Mouse (Mus musculus): ENCODE measurements around the gene Pigb.

The Pigb gene

GRCm38 (mm10) chr9:73045204-73045603 lies 5.0 kb upstream of the Pigb start:
- DNase-seq, result no peak

DNA sequence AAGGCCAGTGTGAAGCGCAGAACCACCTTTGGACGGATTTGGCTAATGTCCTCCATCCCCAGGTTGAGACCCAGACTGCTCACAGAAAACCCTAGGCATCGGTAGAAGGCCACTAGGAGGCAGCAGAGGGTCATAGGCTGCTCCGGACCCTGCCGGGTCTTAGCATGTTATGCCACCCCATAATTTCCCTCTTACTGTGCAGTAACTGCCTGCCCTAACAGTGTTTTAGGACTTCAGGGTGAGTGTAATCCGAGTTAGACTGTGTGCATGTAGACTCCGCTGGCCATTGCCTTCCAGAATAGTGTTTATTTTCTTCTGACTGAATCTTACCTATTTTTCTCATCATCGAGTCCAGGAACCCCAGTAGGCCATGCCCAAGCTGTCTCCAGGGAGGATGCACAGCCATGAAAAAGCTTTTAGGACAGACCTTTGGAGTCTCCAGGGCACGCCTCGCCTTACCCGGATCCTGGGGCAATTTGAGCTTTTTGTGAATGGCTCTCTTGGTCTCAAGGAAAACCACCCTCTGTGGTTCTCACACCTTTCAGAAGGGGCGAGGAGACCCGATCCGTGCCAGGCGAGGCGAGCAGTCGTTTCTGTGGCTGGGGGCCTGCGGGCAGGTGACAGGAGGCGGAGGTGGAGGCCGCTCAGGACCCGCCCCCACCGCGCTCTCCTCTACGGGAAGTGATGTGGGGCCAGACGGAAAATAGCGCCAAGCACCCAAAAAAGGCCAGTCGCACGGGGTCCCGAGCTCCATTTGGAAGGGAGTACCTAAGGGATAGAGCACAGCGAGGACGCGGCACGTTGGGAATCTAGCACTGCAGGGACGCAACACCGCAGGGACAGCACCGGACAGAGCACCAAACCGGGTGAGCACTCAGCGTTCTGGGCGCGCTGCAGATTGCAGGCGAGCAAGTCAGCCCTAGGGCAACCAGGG lies 4.2 kb upstream of the Pigb start, which contains the start of gene Rab27a:
Rab27a (plus strand) TSS at position 709 of the 934 bp plus-strand sequence.
- DNase-seq, result peak; percentile 85

GRCm38 (mm10) chr9:73039222-73039945 lies 794 bp downstream of the Pigb start:
- DNase-seq, result peak; percentile 95

- DNase-seq, result no peak
Observed at GRCm38 (mm10) chr9:73033406-73033805, 6.8 kb downstream of the Pigb start.

- DNase-seq, result no peak
Observed at GRCm38 (mm10) chr9:73031421-73031820, 8.8 kb downstream of the Pigb start.

DNA sequence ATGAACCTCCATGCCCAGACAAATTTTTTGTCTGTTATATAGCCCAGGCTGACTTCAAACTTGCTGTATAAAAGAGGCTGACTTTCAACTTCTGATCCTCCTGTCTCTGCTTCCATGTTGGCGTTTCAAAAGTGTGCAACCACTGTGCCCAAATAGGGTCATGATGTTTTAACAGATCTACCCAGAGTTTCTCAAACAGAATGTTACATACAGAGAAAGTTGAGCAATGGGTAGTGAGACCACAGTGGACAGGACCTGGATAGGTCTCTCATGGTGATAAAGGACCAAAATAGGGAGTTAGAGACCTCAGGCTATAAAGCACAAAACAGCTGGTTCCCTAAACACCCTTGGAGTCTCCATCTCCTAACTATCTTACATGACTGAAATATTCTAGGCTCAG lies 9.7 kb downstream of the Pigb start:
- DNase-seq, result no peak

GRCm38 (mm10) chr9:73025818-73026636 lies 14.2 kb downstream of the Pigb start:
- DNase-seq, result peak; percentile 54

GRCm38 (mm10) chr9:73020566-73021097 lies 19.5 kb downstream of the Pigb start:
- DNase-seq, result no peak

GRCm38 (mm10) chr9:73019841-73020240 lies 20.3 kb downstream of the Pigb start:
- DNase-seq, result no peak

- DNase-seq, result no peak
Observed at GRCm38 (mm10) chr9:73014724-73015123, 25.5 kb downstream of the Pigb start.

GRCm38 (mm10) chr9:73012629-73013028 lies 27.5 kb downstream of the Pigb start:
- DNase-seq, result no peak

GRCm38 (mm10) chr9:73008384-73008783 lies 31.8 kb downstream of the Pigb start:
- DNase-seq, result no peak

GRCm38 (mm10) chr9:73006175-73006574 lies 34.0 kb downstream of the Pigb start:
- DNase-seq, result no peak

- no peak for DNase-seq
Observed at GRCm38 (mm10) chr9:73005106-73005505, 35.1 kb downstream of the Pigb start.

DNA sequence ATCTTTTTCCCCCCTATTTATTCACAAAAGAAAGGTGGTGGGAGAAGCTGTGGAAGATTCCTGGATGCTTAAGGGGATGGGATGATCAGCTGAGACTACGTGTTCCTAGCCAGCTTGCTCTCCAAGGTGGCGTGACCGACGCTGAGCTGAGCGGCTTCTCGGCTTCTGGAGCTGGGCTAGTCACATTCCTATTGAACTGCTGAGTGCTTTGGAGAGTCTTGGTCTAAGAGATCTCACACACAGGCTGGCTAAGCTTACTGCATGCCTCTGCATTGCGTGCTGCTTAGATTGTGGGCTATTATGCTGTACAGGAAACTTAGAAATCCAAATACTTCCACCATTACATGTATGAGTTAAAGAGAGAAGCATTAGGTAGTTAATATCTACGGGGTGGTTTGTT lies 36.1 kb downstream of the Pigb start:
- no peak for DNase-seq

- DNase-seq, result no peak
Observed at GRCm38 (mm10) chr9:73002177-73002576, 38.0 kb downstream of the Pigb start.

- DNase-seq, result no peak
Observed at GRCm38 (mm10) chr9:73001314-73002011, 38.7 kb downstream of the Pigb start.

DNA sequence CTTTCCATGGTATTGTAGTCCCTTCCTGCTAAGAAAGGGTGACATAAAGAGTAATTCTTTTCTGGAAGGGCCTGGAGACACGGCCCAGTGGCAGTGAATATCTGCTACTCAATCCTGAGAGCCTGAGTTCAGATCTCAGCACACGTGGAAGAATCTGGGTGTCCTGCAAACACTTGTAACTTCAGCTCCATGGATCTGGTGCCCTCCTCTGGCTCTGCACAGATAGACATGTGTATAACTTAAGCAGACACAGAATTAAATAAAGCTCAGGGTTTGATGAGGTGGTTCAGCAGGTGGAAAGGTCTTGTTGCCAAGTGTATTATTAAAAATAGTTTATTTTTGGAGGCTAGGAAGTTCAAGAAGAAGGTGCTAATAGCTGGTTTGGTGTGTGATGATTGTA lies 39.7 kb downstream of the Pigb start:
- no peak for DNase-seq

DNA sequence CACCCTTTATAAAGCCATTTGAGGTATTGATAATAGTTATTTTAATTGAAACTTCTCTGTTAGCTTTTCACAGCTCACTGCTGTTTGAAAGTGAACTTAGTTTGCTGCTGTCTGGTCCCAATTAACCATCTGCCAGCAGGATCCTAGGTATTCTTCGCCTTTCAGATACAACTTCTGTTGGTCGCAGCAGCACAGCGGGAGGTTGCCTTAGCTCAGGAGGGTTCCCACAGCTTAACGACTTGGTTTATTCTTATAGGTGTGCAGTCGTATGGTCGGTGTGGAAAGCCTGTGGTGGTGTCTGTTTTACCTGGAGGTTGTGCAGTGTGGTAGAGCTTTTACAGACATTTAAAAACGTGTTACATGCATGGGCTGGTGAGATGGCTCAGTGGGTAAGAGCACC lies 43.4 kb downstream of the Pigb start:
- no peak for DNase-seq

GRCm38 (mm10) chr9:72996167-72996566 lies 44.0 kb downstream of the Pigb start:
- DNase-seq, result no peak

- no peak for DNase-seq
Observed at GRCm38 (mm10) chr9:72992576-72992975, 47.6 kb downstream of the Pigb start.

DNA sequence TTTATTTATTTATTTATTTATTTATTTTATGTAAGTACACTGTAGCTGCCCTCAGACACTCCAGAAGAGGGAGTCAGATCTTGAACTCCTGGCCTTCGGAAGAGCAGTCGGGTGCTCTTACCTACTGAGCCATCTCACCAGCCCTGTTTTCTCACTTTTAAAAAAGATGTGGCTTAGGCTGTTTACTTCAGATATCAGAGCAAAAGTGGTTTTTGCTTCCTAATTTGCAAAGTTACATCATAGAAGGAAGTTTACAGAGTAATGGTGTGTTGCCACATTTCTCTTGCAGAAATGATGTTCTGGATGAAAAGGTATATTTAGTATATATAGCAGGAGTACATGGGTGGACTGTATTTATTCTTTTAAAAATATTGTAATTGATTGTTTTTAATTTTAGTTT lies 48.8 kb downstream of the Pigb start:
- DNase-seq, result no peak
